Mouse (Mus musculus): ENCODE results near the gene Zfp865. TPM values are rescaled to one million over a fixed set of nuclear protein-coding genes. Genes with fewer than 3 reads are reported as not detected.

Gene Zfp865
- polyA plus RNA-seq, 1 experiment: 18.8 TPM

DNA sequence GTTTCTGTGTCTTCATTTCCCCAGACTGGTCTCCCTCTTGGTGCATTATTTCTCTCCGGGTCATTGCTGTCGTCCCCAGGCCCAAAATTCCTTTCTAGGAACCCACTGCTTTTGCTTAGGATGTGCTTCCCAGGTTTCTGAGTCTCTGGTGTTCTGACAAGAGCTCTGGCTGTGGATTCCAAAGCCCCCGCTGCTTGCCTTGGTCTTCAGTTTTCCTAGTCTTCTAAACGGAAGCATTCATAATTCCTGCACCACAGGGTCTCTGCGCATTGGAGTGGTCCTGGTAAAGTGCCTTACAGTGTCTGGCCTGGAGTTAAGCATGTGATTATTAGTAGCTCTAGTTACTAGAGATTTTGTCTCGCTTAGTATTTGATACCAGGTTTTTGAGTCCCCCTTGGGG lies 60.6 kb downstream of the Zfp865 start:
- DNase-seq (ENCODE audit: low spot score): no peak

GRCm38 (mm10) chr7:5081241-5081640 lies 61.1 kb downstream of the Zfp865 start:
- DNase-seq (ENCODE audit: low spot score): no peak

DNA sequence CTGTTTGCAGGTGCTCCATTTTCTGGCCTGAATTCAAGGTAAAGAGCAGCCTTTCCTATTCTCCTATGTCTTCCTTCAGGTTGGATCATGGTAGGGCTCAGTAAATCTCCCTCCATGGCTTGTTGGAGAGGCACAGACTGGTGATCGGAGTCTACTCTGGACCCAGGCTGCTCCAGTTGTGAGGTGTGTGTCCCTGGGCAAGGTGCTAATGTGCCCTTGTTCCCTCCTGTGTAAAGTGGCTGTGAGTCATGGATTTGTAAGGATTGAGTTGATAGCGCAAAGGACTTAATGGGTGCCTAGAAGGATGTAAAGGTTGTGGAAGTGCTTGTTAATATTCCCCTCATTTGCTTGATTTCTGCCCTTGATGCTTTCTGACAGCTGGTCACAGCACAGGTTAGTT lies 61.8 kb downstream of the Zfp865 start:
- DNase-seq (ENCODE audit: low spot score): no peak

DNA sequence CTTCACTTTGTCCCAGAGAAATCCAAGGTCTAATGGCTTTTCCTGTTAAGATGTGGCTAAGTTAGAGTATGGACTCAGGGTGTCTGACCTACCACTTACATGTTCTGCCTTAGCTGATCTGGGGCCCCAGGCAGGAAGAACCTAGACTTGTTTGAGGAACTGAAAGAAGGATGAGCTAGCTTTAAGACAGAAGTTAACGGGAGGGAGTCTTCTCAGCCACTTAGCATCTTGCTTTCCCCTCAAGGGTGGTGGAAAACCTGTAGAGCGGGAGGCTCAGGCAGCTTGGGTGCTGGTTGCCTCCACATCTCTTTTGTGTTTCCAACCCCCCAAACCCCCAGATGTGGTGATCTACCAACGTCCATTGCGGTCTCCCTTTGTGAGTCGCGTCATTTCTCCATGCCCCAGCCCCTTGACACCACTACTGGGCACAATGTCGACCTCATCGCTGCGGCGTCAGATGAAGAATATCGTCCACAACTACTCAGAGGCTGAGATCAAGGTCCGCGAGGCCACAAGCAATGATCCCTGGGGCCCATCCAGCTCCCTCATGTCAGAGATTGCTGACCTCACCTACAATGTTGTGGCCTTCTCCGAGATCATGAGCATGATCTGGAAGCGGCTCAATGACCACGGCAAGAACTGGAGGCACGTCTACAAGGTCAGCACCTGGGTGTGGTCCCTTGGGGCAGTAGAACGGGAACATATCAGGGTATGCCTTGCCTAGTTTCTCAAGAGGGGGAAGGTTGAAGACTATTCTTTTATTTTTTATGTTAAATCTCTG lies 63.3 kb downstream of the Zfp865 start:
- no peak for DNase-seq (ENCODE audit: low spot score)

GRCm38 (mm10) chr7:5085512-5085911 lies 65.3 kb downstream of the Zfp865 start:
- no peak for DNase-seq (ENCODE audit: low spot score)

Other genes with a start within 250 kb of the Zfp865 start
- 0.06 and 0.08 TPM in 2 replicates for gene Fam71e2, start 249.1 kb upstream of the Zfp865 start, polyA plus RNA-seq (2012; rRNA removed)
- gene Il11, start 237.5 kb upstream of the Zfp865 start, polyA plus RNA-seq (2012; rRNA removed): 0.61 and 0.62 TPM in 2 replicates
- gene Tmem190, start 237.4 kb upstream of the Zfp865 start, polyA plus RNA-seq (2012; rRNA removed): not detected in 2 replicates
- 13.6 and 14.6 TPM in 2 replicates for gene Tmem238, start 230.7 kb upstream of the Zfp865 start, polyA plus RNA-seq (2012; rRNA removed)
- gene Rpl28, start 227.5 kb upstream of the Zfp865 start, polyA plus RNA-seq (2012; rRNA removed): 448 and 645 TPM in 2 replicates
- 115 and 129 TPM in 2 replicates for gene Ube2s, start 207.8 kb upstream of the Zfp865 start, polyA plus RNA-seq (2012; rRNA removed)
- gene Shisa7, start 175.7 kb upstream of the Zfp865 start, polyA plus RNA-seq (2012; rRNA removed): 1.1 and 1.3 TPM in 2 replicates
- 16.3 and 19.4 TPM in 2 replicates for gene Isoc2b, start 150.1 kb upstream of the Zfp865 start, polyA plus RNA-seq (2012; rRNA removed)
- 17.1 and 21.3 TPM in 2 replicates for gene Isoc2a, start 143.2 kb upstream of the Zfp865 start, polyA plus RNA-seq (2012; rRNA removed)
- gene Gm36210, start 113.9 kb upstream of the Zfp865 start, polyA plus RNA-seq (2012; rRNA removed): 0.15 and 0.22 TPM in 2 replicates
- 7.7 and 10.1 TPM in 2 replicates for gene Zfp628, start 105.2 kb upstream of the Zfp865 start, polyA plus RNA-seq (2012; rRNA removed)
- 10.6 and 14.1 TPM in 2 replicates for gene Nat14, start 98.3 kb upstream of the Zfp865 start, polyA plus RNA-seq (2012; rRNA removed)
- gene Ssc5d, start 94.6 kb upstream of the Zfp865 start, polyA plus RNA-seq (2012; rRNA removed): 10.5 and 12.9 TPM in 2 replicates
- gene Sbk2, start 56.0 kb upstream of the Zfp865 start, polyA plus RNA-seq (2012; rRNA removed): 0.29 and 0.46 TPM in 2 replicates
- gene Sbk3, start 49.2 kb upstream of the Zfp865 start, polyA plus RNA-seq (2012; rRNA removed): 0.25 and 0.44 TPM in 2 replicates
- 35.6 and 38.2 TPM in 2 replicates for gene Zfp579, start 24.2 kb upstream of the Zfp865 start, polyA plus RNA-seq (2012; rRNA removed)
- 25.1 and 25.4 TPM in 2 replicates for gene Zfp524, start 6.0 kb upstream of the Zfp865 start, polyA plus RNA-seq (2012; rRNA removed)
- gene Fiz1, start 5.7 kb upstream of the Zfp865 start, polyA plus RNA-seq (2012; rRNA removed): 19.5 and 22.8 TPM in 2 replicates
- gene Gm44973, start 4.9 kb upstream of the Zfp865 start, polyA plus RNA-seq (2012; rRNA removed): 0.25 TPM in 1 of 2 replicates, not detected in the other
- 13.1 and 13.7 TPM in 2 replicates for gene Ccdc106, start 177 bp downstream of the Zfp865 start, polyA plus RNA-seq (2012; rRNA removed)
- not detected in 2 replicates for gene 4632433K11Rik, start 13.7 kb downstream of the Zfp865 start, polyA plus RNA-seq (2012; rRNA removed)
- 9.5 and 9.6 TPM in 2 replicates for gene Zfp784, start 18.1 kb downstream of the Zfp865 start, polyA plus RNA-seq (2012; rRNA removed)
- 12.1 and 19.8 TPM in 2 replicates for gene Zfp580, start 31.2 kb downstream of the Zfp865 start, polyA plus RNA-seq (2012; rRNA removed)
- gene U2af2, start 41.8 kb downstream of the Zfp865 start, polyA plus RNA-seq (2012; rRNA removed): 160 and 166 TPM in 2 replicates
- gene Epn1, start 59.9 kb downstream of the Zfp865 start, polyA plus RNA-seq (2012; rRNA removed): 82.8 and 93.1 TPM in 2 replicates
- not detected in 2 replicates for gene Rfpl4, start 96.6 kb downstream of the Zfp865 start, polyA plus RNA-seq (2012; rRNA removed)
- 0.43 and 0.59 TPM in 2 replicates for gene Rasl2-9, start 105.6 kb downstream of the Zfp865 start, polyA plus RNA-seq (2012; rRNA removed)
- gene Vmn1r55, start 129.3 kb downstream of the Zfp865 start, polyA plus RNA-seq (2012; rRNA removed): not detected in 2 replicates
- not detected in 2 replicates for gene Vmn1r56, start 176.4 kb downstream of the Zfp865 start, polyA plus RNA-seq (2012; rRNA removed)
- gene Vmn1r57, start 198.1 kb downstream of the Zfp865 start, polyA plus RNA-seq (2012; rRNA removed): not detected in 2 replicates

All from urinary bladder, adult 2 months (tissue).